Mouse (Mus musculus) hindbrain, embryonic 16.5 days (tissue): ENCODE results near the gene Syngap1. TPM values are rescaled to one million over a fixed set of nuclear protein-coding genes. Genes with fewer than 3 reads are reported as not detected.
A peak's percentile ranks its signal among the peaks of the same experiment; 100 is the strongest.

Source experiments
- ATAC-seq: fragments of 200-750 bp; cut with Nextera tagmentation; 2 replicates; pipeline ENCODE4 v1.8.0; 2017; ENCODE audit warnings: moderate TSS enrichment, moderate library complexity
- H3K27ac ChIP-seq: fragments of 300-500 bp; sonication (generic); 2 replicates; pipeline ENCODE4 v1.5.1; 2014; ENCODE audit warnings: low read depth, mild to moderate bottlenecking, control low read depth, low read length, moderate library complexity
- H3K27me3 ChIP-seq: fragments of 300-500 bp; sonication (generic); replicated peaks from 2 replicates; pipeline ENCODE4 v1.6.1; 2014; ENCODE audit warnings: low read length; ENCODE audit not compliant: control insufficient read depth, insufficient read depth
- H3K36me3 ChIP-seq: fragments of 300-500 bp; sonication (generic); 2 replicates; pipeline ENCODE4 v1.6.1; 2014; ENCODE audit warnings: mild to moderate bottlenecking, low read length, moderate library complexity, mixed read lengths; ENCODE audit not compliant: control insufficient read depth, insufficient read depth
- H3K4me1 ChIP-seq: fragments of 300-500 bp; sonication (generic); 2 replicates; pipeline ENCODE4 v1.6.1; 2014; ENCODE audit warnings: low read depth, low read length; ENCODE audit not compliant: control insufficient read depth, insufficient read depth
- H3K4me2 ChIP-seq: fragments of 300-500 bp; sonication (generic); 2 replicates; pipeline ENCODE4 v1.6.1; 2014; ENCODE audit warnings: mild to moderate bottlenecking, low read length, control low read depth, moderate library complexity
- H3K4me3 ChIP-seq: fragments of 300-500 bp; sonication (generic); 2 replicates; pipeline ENCODE4 v1.5.1; 2014; ENCODE audit warnings: mild to moderate bottlenecking, low read length, control low read depth, moderate library complexity
- H3K9ac ChIP-seq: fragments of 300-500 bp; sonication (generic); 2 replicates; pipeline ENCODE4 v1.6.1; 2014; ENCODE audit warnings: low read depth, mild to moderate bottlenecking, control low read depth, low read length, moderate library complexity
- H3K9me3 ChIP-seq: fragments of 300-500 bp; sonication (generic); 2 replicates; pipeline ENCODE4 v1.6.1; 2014; ENCODE audit warnings: mild to moderate bottlenecking, low read length, moderate library complexity; ENCODE audit not compliant: control insufficient read depth
- WGBS: fragments of 180-500 bp; shearing (Covaris S2); extraction: QIAGEN DNeasy Blood & Tissue Kit; methylation state at CpG from one replicate; pipeline ENCODE4 v1.1.7; 2014; 5-methylcytosine and 5-hydroxymethylcytosine counted together
- polyA plus RNA-seq: library from polyadenylated mRNA; unstranded; fragments of >200 nt; fragmentation: Nextera tagmentation; extraction: Ambion mirVana; gene quantifications from 2 replicates; pipeline ENCODE4 v1.2.1, GENCODE M21; 2015

Syngap1 gene
- polyA plus RNA-seq, 1 experiment from 2014 or later = 4.9 TPM

DNA sequence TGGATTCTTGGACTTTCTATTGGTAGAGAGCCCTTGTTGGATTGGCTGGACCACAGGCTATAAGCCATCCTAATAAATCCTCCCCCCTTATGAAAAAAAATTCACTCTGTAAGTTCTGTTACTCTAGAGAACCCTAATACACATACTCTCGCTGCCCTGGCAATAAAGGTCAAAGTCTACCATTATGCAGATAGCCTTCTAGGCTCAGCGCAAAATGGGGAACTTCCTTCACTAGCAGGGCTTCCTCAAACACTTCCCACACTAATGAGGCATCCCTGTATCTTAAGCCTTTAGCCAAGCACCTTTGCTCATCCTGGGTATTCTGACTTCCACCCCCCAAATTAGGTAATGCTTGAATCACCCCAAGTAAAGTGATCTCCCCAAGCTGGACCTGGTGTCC, 67.2 kb downstream of the Syngap1 start:
- Histone ChIP-seq H3K9ac (no peak overlapping the region), H3K9me3 (no peaks in the 10 kb centered on the region), H3K4me3 (no peak overlapping the region), H3K4me1 (no peaks in the 10 kb centered on the region), H3K4me2 (no peak overlapping the region), H3K27me3 (no peaks in the 10 kb centered on the region), H3K36me3 (no peaks in the 10 kb centered on the region), H3K27ac (no peak overlapping the region)
- 93% methylated on average over 2 of the region's 2 CpGs for WGBS
- no peak for ATAC-seq

DNA sequence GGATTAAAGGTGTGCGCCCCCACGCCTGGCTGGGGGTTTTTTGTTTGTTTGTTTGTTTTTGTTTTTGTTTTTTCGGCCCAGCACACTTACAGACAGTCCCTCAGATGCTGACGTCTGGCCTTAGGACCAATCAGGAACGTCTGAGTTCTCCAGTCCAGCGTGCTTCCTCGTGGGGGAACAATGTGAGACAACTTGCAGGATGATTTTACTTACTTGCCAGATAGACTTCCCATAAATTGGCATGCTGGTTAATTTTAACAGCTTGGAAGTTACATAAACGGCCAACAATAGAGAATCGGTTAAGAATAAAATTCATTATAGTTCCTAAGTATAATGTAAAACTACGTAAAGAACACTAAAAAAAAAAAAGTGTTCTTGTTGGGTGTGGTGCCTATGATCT, 70.1 kb downstream of the Syngap1 start:
- 90% methylated on average over 10 of the region's 10 CpGs for WGBS

GRCm38 (mm10) chr17:27011998-27012672, 71.1 kb downstream of the Syngap1 start:
- no peak overlapping the region for H3K4me3 ChIP-seq
- no peak overlapping the region for H3K27ac ChIP-seq
- H3K4me2 ChIP-seq = no peak overlapping the region
- WGBS = 65% methylated on average over 14 of the region's 14 CpGs
- H3K9me3 ChIP-seq = no peaks in the 10 kb centered on the region
- H3K9ac ChIP-seq = no peak overlapping the region
- H3K36me3 ChIP-seq = no peaks in the 10 kb centered on the region
- no peak for ATAC-seq
- no peaks in the 10 kb centered on the region for H3K27me3 ChIP-seq
- no peaks in the 10 kb centered on the region for H3K4me1 ChIP-seq

More for the DNA sequence above, 70.1 kb downstream of the Syngap1 start:
- Histone ChIP-seq H3K9me3 (no peaks in the 10 kb centered on the region), H3K27ac (no peak overlapping the region), H3K4me3 (no peak overlapping the region), H3K4me2 (no peak overlapping the region), H3K27me3 (no peaks in the 10 kb centered on the region), H3K9ac (no peak overlapping the region), H3K36me3 (no peaks in the 10 kb centered on the region), H3K4me1 (no peaks in the 10 kb centered on the region)
- ATAC-seq = no peak

- WGBS = 35% methylated on average over 6 of the region's 6 CpGs
- H3K4me3 ChIP-seq = no peak overlapping the region
- no peak overlapping the region for H3K27ac ChIP-seq
- no peaks in the 10 kb centered on the region for H3K9me3 ChIP-seq
- H3K36me3 ChIP-seq = no peaks in the 10 kb centered on the region
- no peak for ATAC-seq
- H3K4me2 ChIP-seq = no peak overlapping the region
- no peaks in the 10 kb centered on the region for H3K27me3 ChIP-seq
- peaks cover 3% of the 10 kb centered on the region; the same call in 1 of the 2 replicates for H3K4me1 ChIP-seq
- H3K9ac ChIP-seq = no peak overlapping the region
Observed at GRCm38 (mm10) chr17:27012909-27013308, 71.9 kb downstream of the Syngap1 start.

- Histone ChIP-seq H3K36me3 (peaks cover 15% of the 10 kb centered on the region), H3K9ac (peak overlapping the region; percentile 70), H3K9me3 (no peaks in the 10 kb centered on the region), H3K27me3 (no peaks in the 10 kb centered on the region), H3K4me2 (peak overlapping the region; percentile 78), H3K4me3 (peak overlapping the region; percentile 51), H3K4me1 (peaks cover 9% of the 10 kb centered on the region), H3K27ac (peak overlapping the region; percentile 67)
- ATAC-seq = peak; percentile 86
- 8% methylated on average over 34 of the region's 34 CpGs for WGBS
Observed at GRCm38 (mm10) chr17:27017564-27018499, 76.8 kb downstream of the Syngap1 start.

DNA sequence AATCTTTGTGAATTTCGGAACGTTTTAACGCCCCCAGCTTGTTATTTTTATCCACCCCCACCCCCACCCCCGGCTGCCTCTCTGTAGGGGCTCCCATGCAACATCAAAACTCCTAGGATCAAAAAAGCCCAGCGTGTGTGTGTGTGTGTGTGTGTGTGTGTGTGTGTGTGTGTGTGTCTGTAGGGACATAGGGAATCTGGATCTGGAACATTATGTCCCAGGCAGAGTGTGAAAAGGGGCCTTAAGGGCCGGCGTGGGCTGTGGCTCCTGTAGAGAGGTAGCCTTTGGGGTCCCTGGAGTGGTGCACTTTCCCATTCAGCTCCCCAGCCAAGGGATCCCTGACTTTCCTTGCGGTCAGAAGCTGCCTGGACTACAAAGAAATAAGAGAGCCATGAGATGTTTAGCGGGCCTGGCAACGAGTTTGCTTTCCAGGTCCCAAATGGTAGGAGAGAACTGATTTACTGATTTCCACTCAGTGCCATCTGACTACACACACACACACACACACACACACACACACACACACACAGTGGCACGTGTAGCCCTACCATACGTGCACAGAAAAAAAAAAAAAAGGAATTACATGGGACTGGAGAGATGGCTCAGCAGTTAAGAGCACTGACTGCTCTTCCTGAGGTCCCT, 77.6 kb downstream of the Syngap1 start:
- H3K4me2 ChIP-seq = peak overlapping the region; percentile 78
- no peaks in the 10 kb centered on the region for H3K27me3 ChIP-seq
- H3K9me3 ChIP-seq = no peaks in the 10 kb centered on the region
- peaks cover 9% of the 10 kb centered on the region for H3K4me1 ChIP-seq
- peak overlapping the region; percentile 70 for H3K9ac ChIP-seq
- H3K36me3 ChIP-seq = peaks cover 17% of the 10 kb centered on the region
- H3K4me3 ChIP-seq = peak overlapping the region; percentile 51
- 27% methylated on average over 12 of the region's 12 CpGs for WGBS
- H3K27ac ChIP-seq = peak overlapping the region; percentile 67
- no peak for ATAC-seq

- peaks cover 9% of the 10 kb centered on the region for H3K4me1 ChIP-seq
- H3K27me3 ChIP-seq = no peaks in the 10 kb centered on the region
- 82% methylated on average over 14 of the region's 14 CpGs for WGBS
Observed at GRCm38 (mm10) chr17:27021076-27021475, 80.0 kb downstream of the Syngap1 start.

DNA sequence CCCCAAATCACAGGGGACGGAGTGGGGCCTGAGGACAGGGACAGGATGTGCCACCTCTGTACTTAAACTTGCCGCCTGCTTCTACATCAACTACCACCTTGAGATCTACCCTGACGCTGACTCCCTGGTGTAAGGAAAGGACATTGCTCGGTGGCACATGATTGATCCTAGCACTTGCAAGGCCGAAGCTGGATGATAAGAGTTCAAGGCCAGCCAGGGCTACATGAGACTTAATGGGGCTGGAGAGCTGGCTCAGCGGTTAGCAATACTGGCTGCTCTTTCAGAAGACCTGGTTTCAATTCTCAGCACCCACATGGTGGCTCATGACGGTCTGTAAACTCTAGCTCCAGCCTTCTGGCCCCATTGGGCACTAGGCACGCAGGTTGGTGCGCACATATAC, 80.7 kb downstream of the Syngap1 start:
- WGBS = 94% methylated on average over 9 of the region's 9 CpGs
- no peak for ATAC-seq
- peaks cover 25% of the 10 kb centered on the region for H3K36me3 ChIP-seq
- no peak overlapping the region for H3K9ac ChIP-seq
- H3K4me2 ChIP-seq = no peak overlapping the region
- no peak overlapping the region for H3K27ac ChIP-seq
- peaks cover 9% of the 10 kb centered on the region for H3K4me1 ChIP-seq
- no peak overlapping the region for H3K4me3 ChIP-seq
- H3K9me3 ChIP-seq = no peaks in the 10 kb centered on the region
- no peaks in the 10 kb centered on the region for H3K27me3 ChIP-seq

More at GRCm38 (mm10) chr17:27021076-27021475, 80.0 kb downstream of the Syngap1 start:
- Histone ChIP-seq H3K27ac (no peak overlapping the region), H3K4me2 (no peak overlapping the region), H3K9ac (no peak overlapping the region), H3K4me3 (no peak overlapping the region), H3K36me3 (peaks cover 25% of the 10 kb centered on the region), H3K9me3 (no peaks in the 10 kb centered on the region)
- ATAC-seq = no peak
